Mouse (Mus musculus): Measurements from ENCODE around the gene Il17ra.

The Il17ra gene

DNA sequence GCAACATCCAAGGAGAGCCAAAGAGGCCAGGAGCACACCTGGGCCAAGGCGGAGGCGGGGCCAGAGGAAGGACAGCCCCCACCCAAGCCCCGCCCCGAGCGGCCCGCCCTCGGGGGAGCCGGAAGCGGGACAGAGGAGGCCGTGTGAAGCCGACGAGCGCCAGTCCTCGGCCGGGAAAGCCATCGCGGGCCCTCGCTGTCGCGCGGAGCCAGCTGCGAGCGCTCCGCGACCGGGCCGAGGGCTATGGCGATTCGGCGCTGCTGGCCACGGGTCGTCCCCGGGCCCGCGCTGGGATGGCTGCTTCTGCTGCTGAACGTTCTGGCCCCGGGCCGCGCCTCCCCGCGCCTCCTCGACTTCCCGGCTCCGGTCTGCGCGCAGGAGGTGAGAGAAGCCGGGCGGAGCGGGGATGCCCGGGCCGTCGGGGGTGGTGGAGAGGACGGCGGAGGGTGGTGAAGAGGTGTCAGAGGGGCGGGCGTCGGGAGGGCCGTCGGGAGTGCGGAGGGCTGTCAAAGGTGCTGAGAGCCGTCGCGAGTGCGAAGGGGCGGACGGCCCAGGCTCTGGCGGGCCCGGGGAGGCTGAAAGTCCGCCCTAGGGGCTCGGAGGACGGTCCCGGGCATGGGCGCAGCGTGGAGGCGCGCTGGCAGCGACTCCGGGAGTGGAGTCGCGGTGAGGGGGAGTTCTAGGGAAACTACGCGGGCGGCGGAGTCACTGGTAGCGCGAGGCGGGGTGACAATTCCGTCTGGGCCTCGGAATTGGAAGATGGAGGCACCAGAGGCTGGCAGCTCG is at the start of gene Il17ra:
Gene Il17ra, plus strand, starts transcription at position 162 of the 786 bp plus-strand sequence.
- peak; percentile 85 to 93 for DNase-seq

DNA sequence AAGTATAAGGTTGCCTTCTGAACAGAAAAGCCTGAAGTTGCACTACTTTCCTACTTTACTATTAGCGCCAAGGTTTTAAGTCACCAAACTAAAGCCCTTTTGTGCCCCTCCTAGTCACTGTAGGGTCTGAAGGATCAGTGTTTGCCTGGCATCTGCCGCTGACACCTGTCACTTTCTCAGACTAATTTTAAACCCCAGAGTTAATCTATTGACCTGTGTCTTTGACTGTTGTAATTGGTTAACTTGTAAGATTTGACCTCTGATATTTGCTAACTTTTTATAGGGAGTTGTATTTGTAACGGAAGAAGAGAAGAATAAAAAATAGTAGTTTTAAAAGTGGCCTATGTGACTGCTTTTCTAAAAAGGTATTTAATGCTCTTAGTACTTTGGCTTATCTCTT is 24.9 kb upstream of the Il17ra start:
- no peak for DNase-seq

DNA sequence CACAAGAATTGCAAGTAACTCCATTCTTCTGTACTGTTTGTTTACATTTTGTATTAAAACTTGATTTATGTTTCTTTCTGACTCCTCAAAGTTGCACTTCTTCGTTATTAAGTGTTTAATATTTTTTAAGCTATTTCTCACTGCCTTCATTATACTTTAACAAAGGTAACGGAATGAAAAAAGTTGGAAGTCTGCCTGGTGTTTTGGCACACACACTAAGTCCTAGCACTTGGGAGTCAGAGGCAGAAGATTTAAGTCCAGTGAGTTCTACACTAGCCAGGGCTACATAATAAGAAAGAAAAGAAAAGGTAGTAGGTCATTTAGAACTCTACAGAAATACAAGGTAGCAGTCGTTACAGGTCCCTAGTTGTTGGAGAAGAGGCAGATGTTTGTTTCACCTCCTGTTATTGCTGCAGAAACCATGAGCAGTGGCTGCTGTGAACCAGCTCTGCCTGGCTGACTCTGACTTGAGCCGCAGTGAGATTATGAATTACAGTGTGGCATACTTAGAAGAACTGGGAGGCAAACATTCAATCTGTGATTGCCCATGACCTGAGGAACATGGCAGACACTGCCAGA is 20.8 kb upstream of the Il17ra start:
- DNase-seq, result no peak

DNA sequence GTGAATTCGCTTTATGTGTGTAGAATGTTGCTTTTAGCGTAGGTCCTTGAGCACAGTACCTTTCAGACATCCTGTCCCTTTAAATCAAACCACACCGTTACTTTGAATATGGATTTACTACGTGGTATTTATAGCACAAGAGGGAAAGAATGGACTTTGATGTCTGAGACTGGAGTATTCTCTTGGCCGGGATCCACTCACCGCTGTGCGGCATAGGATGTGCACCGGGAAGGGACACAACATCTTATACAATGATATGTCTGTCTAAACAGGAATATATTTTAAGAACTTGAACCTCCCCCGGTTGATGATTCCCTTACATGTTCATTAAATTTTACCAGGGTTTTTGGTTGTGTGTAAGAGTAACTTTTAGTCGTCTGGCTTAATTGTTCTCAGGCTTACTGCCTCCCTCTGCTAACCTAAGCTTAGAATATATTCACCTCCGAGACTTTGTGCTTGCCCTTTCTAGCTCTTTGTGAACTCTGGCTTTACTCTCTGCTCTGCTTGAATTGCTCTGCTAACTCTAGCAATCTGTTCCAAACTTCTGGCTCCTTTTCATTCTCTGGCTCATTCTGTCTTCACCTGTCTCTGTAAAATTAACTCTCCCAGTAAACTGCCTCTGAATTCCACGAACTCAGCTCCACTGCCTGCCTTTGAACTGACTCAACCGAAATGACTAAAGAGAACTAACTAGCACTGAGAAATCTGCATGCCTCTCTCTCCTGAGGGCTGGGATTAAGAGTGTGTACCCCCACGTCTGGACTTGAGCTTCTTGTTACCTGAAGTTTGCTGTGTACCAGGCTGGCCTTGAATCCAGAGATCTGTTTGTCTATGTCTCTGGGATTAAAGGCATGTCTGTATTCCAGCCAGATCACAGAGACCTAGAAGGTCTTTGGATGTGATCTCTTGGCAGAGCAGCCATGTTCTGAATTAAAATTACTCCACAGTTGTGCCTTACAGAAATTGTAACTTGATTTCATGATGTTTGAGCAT is 19.4 kb upstream of the Il17ra start:
- DNase-seq, result no peak

DNA sequence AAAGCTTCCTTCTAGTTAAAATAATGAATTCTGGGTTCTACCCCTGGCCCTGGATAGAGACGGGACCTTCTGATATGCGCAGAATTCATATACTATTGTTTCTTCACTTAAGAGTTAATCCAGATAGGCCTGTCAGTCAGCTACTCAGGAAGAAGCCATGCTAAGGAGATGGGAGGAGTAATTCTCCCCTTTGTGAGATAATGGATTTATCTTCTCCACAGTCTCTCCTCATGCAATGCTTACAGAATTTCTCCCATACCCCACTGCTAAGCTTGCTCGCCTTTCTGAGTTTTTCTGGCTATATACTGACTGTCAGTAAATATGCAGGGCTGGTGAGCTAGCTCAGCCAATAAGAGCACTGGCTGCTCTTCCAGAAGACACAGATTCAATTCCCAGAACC is 12.8 kb upstream of the Il17ra start:
- no peak for DNase-seq

DNA sequence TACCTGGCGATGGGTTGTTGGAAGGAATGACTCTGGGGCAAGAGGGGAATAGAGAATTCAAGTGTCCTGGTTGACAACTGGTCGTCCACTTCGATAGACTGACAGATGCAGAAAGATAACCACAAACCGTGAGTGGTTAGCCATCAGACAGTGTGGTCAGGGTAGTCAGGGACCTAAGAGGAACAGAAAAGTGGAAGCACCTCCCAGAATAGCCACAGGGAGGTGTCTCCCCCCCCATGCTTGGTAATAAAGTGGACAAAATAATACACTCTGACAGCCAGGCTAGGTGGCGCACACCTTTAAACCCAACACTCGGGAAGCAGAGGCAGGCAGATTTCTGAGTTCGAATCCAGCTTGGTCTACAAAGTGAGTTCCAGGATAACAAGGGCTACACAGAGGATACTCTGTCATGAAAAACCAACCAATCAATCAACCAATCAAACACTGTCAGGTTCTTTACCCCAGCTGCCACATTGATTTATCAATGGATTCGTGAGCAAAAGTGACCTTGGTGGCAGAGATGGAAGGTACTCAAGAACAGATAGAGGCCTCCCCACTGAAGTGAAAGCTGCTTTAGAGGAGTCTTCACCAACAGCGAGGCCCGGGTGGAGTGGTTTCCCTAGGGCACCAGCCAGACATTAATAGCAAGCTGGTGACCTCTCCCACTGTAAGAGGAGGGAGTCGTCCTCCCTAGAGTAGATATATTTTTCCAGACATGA is 10.5 kb upstream of the Il17ra start:
- no peak for DNase-seq

DNA sequence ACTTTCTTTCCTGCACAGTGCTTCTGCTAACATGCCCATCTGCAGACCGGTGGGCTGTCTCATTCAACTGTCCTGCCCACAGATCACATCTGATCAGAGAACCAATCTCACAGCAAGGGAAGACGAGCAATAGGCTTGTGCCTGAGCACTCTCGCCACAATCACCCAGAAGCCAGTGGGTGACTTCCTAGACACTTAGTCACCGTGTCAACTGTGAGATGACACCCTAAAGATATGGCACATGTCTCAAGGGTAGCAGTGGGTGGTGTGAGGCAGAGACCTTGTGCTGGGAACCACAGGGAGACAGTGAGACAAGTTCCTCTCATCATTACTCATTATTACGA is 10.0 kb upstream of the Il17ra start:
- DNase-seq, result no peak

DNA sequence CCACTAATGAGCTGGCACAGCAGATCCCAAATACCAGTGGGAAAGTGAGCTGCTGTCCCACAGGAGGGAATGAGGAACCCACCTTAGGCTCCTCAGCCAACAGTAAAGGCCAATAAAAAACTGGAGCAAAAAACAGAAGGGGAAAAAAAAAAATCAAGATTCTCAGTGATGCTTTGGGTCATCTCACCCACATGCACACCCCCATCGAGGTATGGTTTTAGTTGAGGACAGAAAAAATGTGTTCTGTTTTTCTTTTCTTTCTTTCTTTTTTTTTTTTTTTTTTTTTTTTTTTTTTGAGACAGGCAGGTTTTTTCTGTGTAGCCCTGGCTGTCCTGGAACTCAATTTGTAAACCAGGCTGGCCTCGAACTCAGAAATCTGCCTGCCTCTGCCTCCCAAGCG is 9.5 kb upstream of the Il17ra start:
- no peak for DNase-seq

DNA sequence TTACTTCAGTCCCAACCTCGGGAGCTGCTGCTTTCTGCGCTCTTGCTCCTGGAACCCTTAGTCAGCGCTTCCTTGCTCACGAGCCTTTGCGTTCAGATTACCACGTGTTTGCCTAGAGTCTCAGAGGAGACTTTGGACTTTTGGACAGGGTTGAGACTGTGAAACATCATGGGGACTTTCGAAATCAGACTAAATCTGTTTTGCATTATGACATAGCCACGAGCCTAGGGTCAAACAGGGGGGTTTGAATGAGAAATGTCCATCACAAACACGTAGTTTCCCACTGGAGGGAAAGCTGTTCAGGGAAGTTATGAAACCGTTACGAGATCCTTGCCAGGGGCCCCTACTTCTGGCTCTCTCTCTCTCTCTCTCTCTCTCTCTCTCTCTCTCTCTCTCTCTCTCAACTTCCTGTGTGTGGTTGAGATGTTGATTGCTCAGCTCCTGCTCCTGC is 8.4 kb upstream of the Il17ra start:
- DNase-seq, result no peak

DNA sequence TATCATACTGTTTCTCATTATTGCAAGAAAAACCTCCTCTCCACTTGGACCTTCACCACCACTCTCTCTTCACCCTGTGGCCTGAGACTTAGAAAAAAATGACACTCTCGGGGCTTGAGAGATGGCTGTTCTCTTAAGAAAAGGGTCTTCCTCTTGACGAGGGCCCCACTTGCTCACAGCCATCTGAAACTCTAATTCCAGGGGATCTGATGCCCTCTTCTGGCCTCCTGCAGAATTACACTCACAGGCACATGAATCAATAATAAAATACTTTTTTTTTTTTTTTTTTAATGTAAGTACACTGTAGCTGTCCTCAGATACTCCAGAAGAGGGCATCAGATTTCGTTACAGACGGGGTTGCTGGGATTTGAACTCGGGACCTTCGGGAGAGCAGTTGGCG is 6.0 kb upstream of the Il17ra start:
- DNase-seq, result no peak

DNA sequence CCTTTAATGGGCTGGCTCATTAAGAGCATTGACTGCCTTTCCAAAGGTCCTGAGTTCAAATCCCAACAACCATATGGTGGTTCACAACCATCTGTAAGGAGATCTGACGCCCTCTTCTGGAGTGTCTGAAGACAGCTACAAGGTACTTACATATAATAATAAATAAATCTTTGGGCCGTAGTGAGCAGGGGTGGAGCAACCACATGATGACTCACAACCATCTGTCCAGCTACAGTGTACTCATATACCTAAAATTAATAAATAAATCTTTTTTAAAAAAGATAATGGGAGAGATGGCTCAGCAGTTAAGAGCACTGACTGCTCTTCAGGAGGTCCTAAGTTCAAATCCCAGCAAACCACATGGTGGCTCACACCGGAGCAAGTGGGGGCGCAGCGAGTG is 5.3 kb upstream of the Il17ra start:
- no peak for DNase-seq

DNA sequence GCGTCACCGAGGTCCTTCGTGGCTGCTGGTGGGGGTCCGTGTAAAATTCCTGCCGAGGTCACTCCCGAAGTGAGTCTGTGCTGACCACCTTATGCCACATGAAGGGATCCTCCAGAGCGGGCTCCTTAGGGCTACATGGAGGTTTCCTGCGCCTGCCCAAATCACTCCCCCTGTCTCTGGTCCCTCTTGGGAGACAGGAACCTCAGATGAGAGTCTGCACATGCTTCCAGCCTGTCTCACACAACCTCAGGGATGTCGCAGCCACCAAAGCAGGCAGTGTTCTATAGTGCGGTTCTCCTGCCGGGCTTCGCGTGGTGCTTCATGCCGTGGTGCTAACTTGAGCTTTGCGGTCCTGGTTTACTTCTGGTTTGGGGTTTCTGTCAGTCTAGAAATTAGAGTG is 1.8 kb upstream of the Il17ra start:
- no peak for DNase-seq

DNA sequence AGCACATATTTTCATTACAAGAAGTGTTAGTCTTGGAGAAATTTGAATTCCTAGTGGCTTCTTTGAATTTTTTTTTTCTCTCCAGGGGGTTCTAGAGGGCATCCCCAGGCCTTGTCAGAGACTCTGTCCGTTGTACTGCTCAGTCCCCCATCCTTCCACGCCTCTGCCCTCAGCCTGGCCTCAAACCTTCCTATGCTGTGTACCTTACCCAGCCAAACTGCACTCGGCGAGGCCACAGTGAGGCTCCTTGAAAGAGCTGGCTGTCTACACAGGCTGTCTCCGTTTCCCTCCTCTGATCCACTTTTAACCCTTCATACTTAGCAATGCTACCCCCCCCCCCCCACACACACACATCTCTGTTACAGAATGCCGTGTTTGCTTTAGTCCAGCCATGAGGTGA is 796 bp upstream of the Il17ra start:
- DNase-seq, result no peak

DNA sequence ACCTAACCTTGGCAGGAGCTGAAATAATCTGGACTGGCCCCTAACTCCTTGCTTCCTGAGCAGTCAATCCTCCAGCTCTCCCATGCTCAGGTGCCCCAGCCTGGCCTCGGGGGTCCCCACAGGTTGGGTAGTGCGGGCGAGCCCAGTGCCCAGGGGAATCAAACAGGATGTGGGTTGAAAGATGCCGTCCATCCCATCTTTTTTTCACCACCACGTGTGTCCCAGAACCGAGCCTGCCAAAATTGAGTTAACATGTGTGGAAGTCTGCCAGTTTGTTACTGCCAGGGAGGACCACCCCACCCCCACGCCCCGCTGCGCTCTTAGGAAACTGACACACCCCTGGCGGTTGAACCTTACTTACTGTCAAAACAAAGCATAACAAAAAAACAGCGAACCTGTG is 837 bp downstream of the Il17ra start:
- DNase-seq, result peak; percentile 23 to 56

DNA sequence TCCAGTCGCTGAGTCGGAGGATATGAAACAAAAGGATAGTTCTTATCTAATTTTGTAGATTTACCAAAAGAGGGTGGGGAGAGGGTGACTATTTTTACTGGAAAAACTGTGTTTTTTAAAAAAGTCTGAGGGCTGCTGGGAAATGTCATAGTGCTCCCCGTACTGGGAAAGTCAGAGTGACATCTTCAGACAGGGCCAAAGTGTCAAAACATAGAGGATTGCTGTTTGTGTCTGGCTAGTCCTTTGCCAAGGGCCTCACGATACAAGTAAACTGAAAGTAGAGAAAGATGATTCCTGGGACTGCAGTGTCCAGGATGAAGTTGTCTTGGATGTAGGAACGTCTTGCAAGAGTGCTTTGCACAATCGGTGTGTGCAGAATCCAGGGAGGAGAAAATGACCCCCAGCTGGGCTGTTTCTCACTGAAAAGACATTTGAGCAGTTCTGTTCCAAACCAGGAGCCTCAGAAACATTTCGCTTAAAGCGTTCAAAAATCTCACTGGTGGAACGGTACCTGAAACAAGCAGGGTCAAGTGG is 1.4 kb downstream of the Il17ra start:
- DNase-seq, result no peak

DNA sequence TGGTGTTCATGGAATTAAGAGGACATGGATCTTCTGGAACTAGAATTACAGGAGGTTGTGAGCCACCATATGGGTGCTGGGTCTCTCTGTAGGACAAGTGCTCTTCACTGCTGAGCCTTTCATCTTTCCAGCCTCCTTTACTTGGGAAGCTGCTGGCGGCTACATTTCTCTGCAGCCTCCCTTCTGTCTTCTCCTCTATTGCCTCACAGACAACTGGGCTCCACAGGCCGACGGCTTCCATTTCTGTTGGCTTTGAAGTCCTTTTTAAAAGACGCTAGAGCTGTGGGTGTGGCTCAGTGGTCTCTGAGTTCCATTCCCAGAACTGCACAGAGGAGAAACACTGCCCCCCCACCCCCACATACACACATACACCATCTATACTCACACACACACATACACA is 2.3 kb downstream of the Il17ra start:
- no peak for DNase-seq

DNA sequence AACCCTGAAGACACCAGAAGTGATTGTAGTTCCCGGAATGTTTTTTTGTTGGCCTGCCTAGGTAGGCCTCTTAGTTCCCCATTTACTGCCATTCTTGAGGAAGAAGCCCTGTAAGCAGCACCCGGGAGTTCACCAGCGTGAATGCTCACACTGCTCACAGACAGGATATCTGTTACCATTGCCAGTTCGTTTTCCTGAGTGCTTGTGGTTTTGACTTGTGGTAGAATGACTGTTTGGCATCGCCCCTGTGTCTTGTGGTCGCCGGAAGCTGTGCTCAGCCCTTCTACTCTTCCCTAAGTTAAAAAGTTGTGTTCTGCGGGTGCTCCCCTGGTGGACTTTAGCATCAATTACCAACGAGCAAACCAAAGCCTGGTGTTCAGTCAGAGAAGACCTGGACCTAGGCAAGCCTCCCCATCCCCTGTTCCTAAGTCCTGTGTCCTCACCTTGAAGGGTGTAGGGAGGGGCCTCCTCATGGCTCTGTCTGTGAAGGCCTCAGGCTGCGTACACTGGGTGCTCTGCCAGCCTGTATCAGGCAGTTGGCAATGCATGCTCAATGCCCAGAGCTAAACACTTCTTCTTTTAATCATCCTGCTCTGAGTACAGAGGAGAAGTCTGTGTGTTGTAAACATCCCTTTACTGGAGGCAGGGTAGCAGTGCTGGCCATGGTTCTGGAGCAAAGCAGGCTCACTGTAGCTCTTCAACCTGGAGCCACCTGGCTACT is 3.7 kb downstream of the Il17ra start:
- peak; percentile 51 to 54 for DNase-seq

DNA sequence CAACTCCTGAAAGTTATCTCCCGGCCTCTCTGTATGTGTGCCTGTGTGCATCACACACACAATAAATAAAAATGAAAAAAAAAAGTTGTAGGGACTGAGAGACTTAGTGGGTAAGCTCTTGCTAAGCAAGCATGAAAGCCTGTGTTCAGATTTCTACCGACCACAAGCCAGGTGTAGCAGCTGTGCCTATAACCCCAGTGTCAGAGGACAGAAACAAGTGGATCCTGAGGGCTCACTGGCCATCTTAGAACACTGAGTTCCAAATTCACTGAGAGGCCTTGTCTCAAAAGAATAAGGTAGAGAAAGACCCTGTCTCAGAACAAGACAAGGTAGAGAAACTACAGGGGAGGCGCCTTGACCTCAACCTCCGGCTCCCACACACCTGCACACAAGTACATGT is 5.2 kb downstream of the Il17ra start:
- DNase-seq, result no peak

DNA sequence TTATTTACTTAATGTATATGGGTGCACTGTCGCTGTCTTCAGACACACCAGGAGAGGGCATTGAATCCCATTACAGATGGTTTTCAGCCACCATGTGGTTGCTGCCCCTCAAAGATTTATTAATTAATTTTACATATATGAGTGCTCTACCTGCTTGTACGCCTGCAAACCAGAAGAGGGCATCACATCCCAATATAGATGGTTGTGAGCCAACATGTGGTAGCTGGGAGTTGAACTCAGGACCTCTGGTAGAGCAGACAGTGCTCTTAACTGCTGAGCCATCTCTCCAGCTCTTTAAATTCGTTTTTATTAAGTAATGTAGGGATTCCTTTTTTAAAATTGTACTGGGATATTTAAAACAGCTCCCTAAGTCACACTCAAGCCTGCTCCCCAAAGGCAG is 6.2 kb downstream of the Il17ra start:
- no peak for DNase-seq

DNA sequence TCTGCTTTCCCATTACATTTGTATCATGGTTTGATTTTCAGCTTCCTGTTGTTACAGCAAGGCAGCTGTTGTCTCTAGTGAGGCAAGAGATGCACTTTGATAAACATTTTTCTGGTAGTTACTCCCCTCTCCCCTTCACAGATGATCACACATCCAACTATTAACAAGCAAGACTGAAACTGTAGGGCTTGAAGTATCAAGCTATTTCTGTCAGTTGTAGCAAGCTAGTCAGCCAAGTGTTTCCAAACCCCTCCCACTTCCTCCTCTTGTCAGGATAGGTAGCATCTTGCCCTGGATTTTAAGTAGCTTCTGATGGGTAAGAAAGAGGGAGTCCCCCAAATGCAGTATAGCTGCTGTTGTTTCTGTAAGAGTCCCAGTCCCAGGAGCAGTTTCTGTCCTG is 6.7 kb downstream of the Il17ra start:
- DNase-seq, result no peak

DNA sequence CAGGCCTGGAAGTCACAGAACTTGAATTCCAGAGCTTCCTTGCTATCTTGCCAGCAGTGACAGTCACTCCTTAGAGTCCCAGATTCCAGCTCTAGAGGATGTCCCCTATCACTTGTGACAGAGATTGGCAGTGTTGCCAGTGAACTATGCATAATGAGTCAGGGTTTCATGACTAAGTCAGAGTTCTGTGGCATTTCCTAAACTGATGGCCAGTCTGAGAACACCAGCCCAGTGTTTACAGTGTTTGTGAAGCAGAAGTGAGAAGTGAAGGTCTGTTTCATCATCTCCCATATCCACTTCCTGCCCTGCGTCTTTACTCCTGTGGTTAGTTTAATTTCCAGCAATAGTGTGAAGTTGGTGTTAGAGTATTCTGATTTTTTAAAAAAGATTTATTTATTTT is 7.6 kb downstream of the Il17ra start:
- no peak for DNase-seq

DNA sequence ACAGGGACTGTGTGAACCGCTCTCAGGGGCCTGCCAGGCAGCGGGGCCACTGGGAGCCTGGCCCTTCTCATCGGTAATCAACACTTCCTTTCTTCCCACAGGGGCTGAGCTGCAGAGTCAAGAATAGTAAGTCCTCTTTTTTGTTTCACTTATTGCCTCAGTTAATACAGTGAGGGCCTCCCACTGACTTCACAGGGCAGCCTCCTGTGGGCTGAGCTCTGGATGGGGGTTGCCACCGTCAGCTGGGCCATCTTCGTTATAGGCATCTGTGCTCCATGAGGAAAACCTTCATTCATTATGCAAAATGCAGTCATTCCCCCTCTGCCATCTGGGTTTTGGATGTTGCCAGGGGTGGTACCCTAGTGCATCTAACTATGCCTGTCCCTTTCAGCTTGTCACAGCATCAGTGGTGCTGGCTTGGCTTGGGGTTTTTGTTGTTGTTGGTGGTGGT is 9.0 kb downstream of the Il17ra start:
- peak in 1 of 2 experiments; percentile 48 for DNase-seq

All from spleen, adult 18-20 months (tissue).